ENCODE assay signal across 18 mouse cellular contexts in genomic region chr10:61942719-61943118, GRCm38 (mm10). TPM values are rescaled to one million over a fixed set of nuclear protein-coding genes. Genes with fewer than 3 reads are reported as not detected.
"Had no signal": no experiment of that assay in that cellular context is flagged by ENCODE, and none has a peak within 500 bp of the region (broad histone marks: within the 10 kb centered on the region; RNA-seq: fewer than 3 reads in every experiment).

No protein-coding gene starts in this region.

- DNase-seq: liver; liver, embryonic 13.5 days; liver, postnatal 0 days; lung, postnatal 14 days; right cerebral cortex, postnatal 14 days; thymus, adult 2 months; thymus, postnatal 25 days; thymus, postnatal 4 days had no signal

- H3K9ac ChIP-seq: liver, embryonic 13.5 days; liver, embryonic 15.5 days; liver, postnatal 0 days; midbrain, embryonic 13.5 days; midbrain, embryonic 15.5 days; neural tube, embryonic 12.5 days; stomach, embryonic 15.5 days had no signal

- H3K9me3 ChIP-seq: liver, embryonic 13.5 days; liver, embryonic 15.5 days; megakaryocyte, embryonic 14.5 days; midbrain, embryonic 13.5 days; midbrain, embryonic 15.5 days; neural tube, embryonic 12.5 days; stomach, embryonic 15.5 days had no signal

- ATAC-seq: liver, postnatal 0 days; midbrain, embryonic 13.5 days; midbrain, embryonic 15.5 days had no signal

- H3K27ac ChIP-seq: liver, embryonic 13.5 days; liver, embryonic 15.5 days; macrophage; midbrain, embryonic 13.5 days; midbrain, embryonic 15.5 days; neural tube, embryonic 12.5 days; stomach, embryonic 15.5 days; stomach, postnatal 0 days had no signal

- H3K4me3 ChIP-seq: liver, embryonic 13.5 days; liver, embryonic 15.5 days; megakaryocyte, embryonic 14.5 days; midbrain, embryonic 13.5 days; midbrain, embryonic 15.5 days; neural tube, embryonic 12.5 days; stomach, embryonic 15.5 days had no signal

- H3K36me3 ChIP-seq: liver, embryonic 13.5 days; liver, embryonic 15.5 days; midbrain, embryonic 13.5 days; midbrain, embryonic 15.5 days; neural tube, embryonic 12.5 days; stomach, embryonic 15.5 days had no signal

- H3K4me2 ChIP-seq: liver, embryonic 11.5 days; liver, embryonic 13.5 days; liver, embryonic 15.5 days; midbrain, embryonic 11.5 days; midbrain, embryonic 13.5 days; midbrain, embryonic 15.5 days; neural tube, embryonic 12.5 days; stomach, embryonic 15.5 days had no signal

- H3K4me1 ChIP-seq: liver, embryonic 13.5 days; liver, embryonic 15.5 days; midbrain, embryonic 13.5 days; midbrain, embryonic 15.5 days; stomach, embryonic 15.5 days had no signal

RNA-seq across cellular contexts. Expression of gene Col13a1, which starts 36.2 kb away (rescaled TPM):
- polyA plus RNA-seq: macrophage had no signal
